Mouse (Mus musculus) macrophage (primary cell): ENCODE measurements around the gene Ezh1. TPM values are rescaled to one million over a fixed set of nuclear protein-coding genes. Genes with fewer than 3 reads are reported as not detected.

Source experiments
- H3K27ac ChIP-seq: fragments of 350-480 bp; formaldehyde crosslinking; 2 replicates; pipeline ENCODE4 v1.9.0; 2021
- H3K36me3 ChIP-seq: fragments of 350-480 bp; formaldehyde crosslinking; 2 replicates; pipeline ENCODE4 v1.9.0; 2021; ENCODE audit errors: inconsistent target
- H3K4me3 ChIP-seq: fragments of 350-480 bp; formaldehyde crosslinking; 2 replicates; pipeline ENCODE4 v1.9.0; 2021; ENCODE audit errors: inconsistent target
- H3K79me2 ChIP-seq: fragments of 350-480 bp; formaldehyde crosslinking; 2 replicates; pipeline ENCODE4 v1.9.0; 2021; ENCODE audit errors: inconsistent target
- WGBS: methylation state at CpG from one replicate; pipeline ENCODE4 v1.1.7; 2026; ENCODE audit warnings: inconsistent platforms; ENCODE audit not compliant: missing documents; 5-methylcytosine and 5-hydroxymethylcytosine counted together
- polyA plus RNA-seq: library from polyadenylated mRNA; stranded (reverse); fragments of 250-400 nt; gene quantifications from 3 replicates; pipeline ENCODE4 v1.2.4, GENCODE M21; 2018; ENCODE audit warnings: inconsistent platforms

Gene Ezh1
- polyA plus RNA-seq, 1 experiment from 2014 or later, result 40.4 TPM

GRCm38 (mm10) chr11:101187541-101187940, 38.7 kb downstream of the Ezh1 start:
- Histone ChIP-seq H3K27ac (no peak overlapping the region), H3K4me3 (no peak overlapping the region), H3K36me3 (peaks cover 11% of the 10 kb centered on the region; the same call in 1 of the 2 replicates), H3K79me2 (no peaks in the 10 kb centered on the region)
- 99% methylated on average over 5 of the region's 5 CpGs for WGBS

DNA sequence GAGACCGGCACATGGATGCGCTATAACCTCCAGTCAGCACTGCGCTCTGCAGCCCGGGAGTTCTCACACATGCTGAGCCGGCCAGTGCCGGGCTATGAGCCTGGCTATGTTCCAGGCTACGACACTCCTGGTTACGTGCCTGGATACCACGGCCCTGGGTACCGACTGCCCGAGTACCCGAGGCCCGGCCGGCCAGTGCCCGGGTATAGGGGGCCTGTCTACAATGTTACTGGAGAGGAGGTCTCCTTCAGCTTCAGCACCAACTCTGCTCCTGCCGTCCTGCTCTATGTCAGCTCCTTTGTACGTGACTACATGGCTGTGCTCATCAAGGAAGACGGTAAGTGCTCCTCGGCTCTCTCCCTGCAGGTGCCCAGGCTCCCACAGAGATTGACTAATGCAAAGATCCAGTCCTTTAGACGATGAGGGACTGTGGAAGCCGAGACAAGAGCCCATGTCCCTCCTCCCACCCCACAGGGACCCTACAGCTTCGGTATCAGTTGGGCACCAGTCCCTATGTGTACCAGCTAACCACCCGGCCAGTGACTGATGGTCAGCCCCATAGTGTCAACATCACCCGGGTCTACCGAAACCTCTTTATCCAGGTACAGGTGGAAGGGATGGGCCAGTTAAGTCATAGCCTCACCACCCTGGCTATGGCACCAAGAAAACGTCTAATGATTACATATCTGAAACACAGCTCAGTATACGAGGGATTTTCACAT, 39.6 kb downstream of the Ezh1 start:
- no peak overlapping the region for H3K4me3 ChIP-seq
- H3K27ac ChIP-seq, result no peak overlapping the region
- H3K36me3 ChIP-seq, result peaks cover 3% of the 10 kb centered on the region; the same call in 1 of the 2 replicates
- no peaks in the 10 kb centered on the region for H3K79me2 ChIP-seq
- 93% methylated on average over 27 of the region's 27 CpGs for WGBS

- no peaks in the 10 kb centered on the region; the same call in 1 of the 2 replicates for H3K36me3 ChIP-seq
Observed at GRCm38 (mm10) chr11:101185441-101185840, 40.8 kb downstream of the Ezh1 start.

GRCm38 (mm10) chr11:101184984-101185383, 41.3 kb downstream of the Ezh1 start:
- Histone ChIP-seq H3K27ac (no peak overlapping the region), H3K4me3 (no peak overlapping the region), H3K79me2 (no peaks in the 10 kb centered on the region), H3K36me3 (no peaks in the 10 kb centered on the region; the same call in 1 of the 2 replicates)
- WGBS, result 91% methylated on average over 10 of the region's 12 CpGs

More at GRCm38 (mm10) chr11:101185441-101185840, 40.8 kb downstream of the Ezh1 start:
- H3K79me2 ChIP-seq, result no peaks in the 10 kb centered on the region
- no peak overlapping the region for H3K27ac ChIP-seq
- H3K4me3 ChIP-seq, result no peak overlapping the region
- 100% methylated on average over 4 of the region's 4 CpGs for WGBS

GRCm38 (mm10) chr11:101182771-101183517, 43.3 kb downstream of the Ezh1 start:
- Histone ChIP-seq H3K79me2 (no peaks in the 10 kb centered on the region), H3K4me3 (no peak overlapping the region), H3K36me3 (no peaks in the 10 kb centered on the region), H3K27ac (no peak overlapping the region)
- 87% methylated on average over 14 of the region's 14 CpGs for WGBS

GRCm38 (mm10) chr11:101181961-101182360, 44.3 kb downstream of the Ezh1 start:
- Histone ChIP-seq H3K79me2 (no peaks in the 10 kb centered on the region), H3K27ac (no peak overlapping the region), H3K36me3 (no peaks in the 10 kb centered on the region), H3K4me3 (no peak overlapping the region)
- 95% methylated on average over 11 of the region's 11 CpGs for WGBS

DNA sequence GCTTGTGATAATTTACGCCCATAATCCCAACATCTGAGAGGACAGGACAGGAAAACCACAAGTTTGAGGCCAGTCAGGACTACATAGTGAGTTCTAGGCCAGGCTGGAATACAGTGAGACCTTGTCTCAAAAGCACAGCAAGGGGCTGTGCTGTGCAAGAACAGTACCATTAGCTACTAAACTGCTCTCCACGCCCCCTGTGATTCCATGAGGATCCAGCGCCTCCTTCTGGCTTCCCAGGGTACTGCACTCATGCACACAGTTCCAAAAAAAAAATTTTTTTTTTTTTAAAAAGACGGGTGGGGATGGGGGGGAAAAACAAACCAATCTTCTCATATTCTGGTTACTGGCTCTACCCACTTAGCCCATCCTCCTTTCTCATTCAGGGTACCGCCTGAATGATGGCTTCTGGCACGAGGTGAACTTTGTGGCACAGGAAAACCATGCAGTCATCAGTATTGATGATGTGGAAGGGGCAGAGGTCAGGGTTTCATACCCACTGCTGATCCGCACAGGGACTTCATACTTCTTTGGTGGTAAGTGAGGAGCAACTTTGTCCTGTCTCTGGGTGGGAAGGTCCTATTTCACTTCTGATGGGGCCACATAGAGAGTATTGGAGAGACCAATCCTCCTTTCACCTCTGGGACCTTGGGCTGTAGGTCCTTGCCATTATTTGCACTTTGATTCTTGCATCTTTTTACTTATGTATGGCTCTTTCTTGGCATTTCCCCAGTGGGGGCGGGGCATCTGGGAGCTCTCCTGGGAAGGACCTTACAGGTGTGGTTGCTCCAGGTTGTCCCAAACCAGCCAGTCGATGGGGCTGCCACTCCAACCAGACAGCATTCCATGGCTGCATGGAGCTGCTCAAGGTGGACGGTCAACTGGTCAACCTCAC, 45.2 kb downstream of the Ezh1 start:
- Histone ChIP-seq H3K79me2 (no peaks in the 10 kb centered on the region), H3K36me3 (no peaks in the 10 kb centered on the region), H3K4me3 (no peak overlapping the region), H3K27ac (no peak overlapping the region)
- WGBS, result 41% methylated on average over 10 of the region's 10 CpGs

GRCm38 (mm10) chr11:101180261-101180660, 46.0 kb downstream of the Ezh1 start:
- Histone ChIP-seq H3K27ac (no peak overlapping the region), H3K79me2 (no peaks in the 10 kb centered on the region), H3K36me3 (no peaks in the 10 kb centered on the region), H3K4me3 (no peak overlapping the region)
- WGBS, result 89% methylated on average over 16 of the region's 17 CpGs

DNA sequence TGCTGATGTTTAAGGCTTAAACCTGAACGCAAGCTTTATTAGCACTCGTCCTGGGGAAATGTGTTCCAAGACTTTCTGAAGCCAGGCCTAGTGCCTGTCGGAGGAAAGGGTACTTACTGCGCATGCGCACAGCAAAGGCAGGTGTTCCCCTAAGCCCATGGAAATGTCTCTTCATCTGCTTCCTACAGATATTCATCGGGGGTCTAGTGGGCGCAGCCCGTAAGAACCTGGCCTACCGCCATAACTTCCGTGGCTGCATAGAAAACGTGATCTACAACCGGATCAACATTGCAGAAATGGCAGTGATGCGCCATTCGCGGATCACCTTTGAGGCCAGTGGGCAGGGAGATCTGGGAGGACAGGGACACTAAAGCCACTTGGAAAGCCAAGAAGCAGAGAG, 47.0 kb downstream of the Ezh1 start:
- WGBS, result 95% methylated on average over 15 of the region's 15 CpGs
- H3K4me3 ChIP-seq, result no peak overlapping the region
- no peaks in the 10 kb centered on the region for H3K36me3 ChIP-seq
- no peak overlapping the region for H3K27ac ChIP-seq
- no peaks in the 10 kb centered on the region for H3K79me2 ChIP-seq

DNA sequence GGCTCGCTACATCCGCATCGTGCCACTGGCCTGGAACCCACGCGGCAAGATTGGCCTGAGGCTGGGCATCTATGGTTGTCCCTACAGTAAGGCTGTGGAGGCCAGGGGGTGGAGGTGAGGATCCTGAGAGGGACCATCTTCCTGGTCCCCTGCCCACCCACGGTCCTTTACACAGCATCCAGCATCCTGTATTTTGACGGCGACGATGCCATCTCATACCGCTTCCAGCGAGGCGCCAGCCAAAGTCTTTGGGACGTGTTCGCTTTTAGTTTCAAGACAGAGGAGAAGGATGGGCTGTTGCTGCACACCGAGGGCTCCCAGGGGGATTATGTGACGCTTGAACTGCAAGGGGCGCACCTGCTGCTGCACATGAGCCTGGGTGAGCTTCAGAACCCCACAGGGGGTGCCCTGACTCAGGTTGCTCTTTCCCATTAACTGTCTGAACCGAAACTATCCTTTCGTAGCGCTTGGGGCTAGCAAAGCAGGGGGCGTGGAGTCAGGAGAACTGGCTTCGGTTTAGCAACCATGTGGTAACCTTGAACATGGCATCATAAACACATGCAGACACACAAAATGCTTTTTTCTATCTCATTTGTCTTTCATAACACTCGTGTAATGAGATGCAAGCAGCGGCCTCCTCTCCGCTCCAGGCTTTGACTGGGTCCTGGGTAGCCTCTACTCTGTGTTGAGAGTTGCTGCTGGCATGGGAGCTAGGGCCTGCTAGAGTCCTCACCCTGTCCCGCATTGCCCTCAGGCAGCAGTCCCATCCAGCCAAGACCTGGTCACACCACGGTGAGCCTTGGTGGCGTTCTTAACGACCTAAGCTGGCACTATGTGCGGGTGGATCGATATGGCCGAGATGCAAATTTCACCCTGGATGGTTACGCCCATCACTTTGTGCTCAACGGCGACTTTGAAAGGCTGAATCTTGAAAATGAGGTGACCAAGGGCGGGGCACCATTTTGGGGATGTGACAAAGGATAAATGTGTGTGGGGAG, 47.9 kb downstream of the Ezh1 start:
- 77% methylated on average over 36 of the region's 36 CpGs for WGBS
- H3K36me3 ChIP-seq, result no peaks in the 10 kb centered on the region
- H3K27ac ChIP-seq, result no peak overlapping the region
- H3K4me3 ChIP-seq, result no peak overlapping the region
- no peaks in the 10 kb centered on the region for H3K79me2 ChIP-seq

- Histone ChIP-seq H3K4me3 (no peak overlapping the region), H3K27ac (no peak overlapping the region), H3K36me3 (no peaks in the 10 kb centered on the region), H3K79me2 (no peaks in the 10 kb centered on the region)
- 51% methylated on average over 22 of the region's 22 CpGs for WGBS
Observed at GRCm38 (mm10) chr11:101176933-101177773, 49.1 kb downstream of the Ezh1 start.

GRCm38 (mm10) chr11:101176117-101176691, 50.1 kb downstream of the Ezh1 start:
- Histone ChIP-seq H3K27ac (no peak overlapping the region), H3K79me2 (no peaks in the 10 kb centered on the region), H3K4me3 (no peak overlapping the region), H3K36me3 (no peaks in the 10 kb centered on the region)
- WGBS, result 6% methylated on average over 25 of the region's 25 CpGs
